Mouse (Mus musculus) olfactory bulb, adult 2 months (tissue): Measurements from ENCODE around the gene Nr5a2.

Experiments
- CTCF ChIP-seq: fragments of 200-500 bp; IDR thresholded peaks from 2 replicates; pipeline ENCODE4 v1.5.1; 2012; ENCODE audit warnings: low read depth, mild to moderate bottlenecking, low read length, moderate library complexity; ENCODE audit not compliant: insufficient read depth
- POLR2A ChIP-seq: fragments of 200-500 bp; IDR thresholded peaks from 2 replicates; pipeline ENCODE4 v1.6.1; 2012; ENCODE audit warnings: mild to moderate bottlenecking, low read depth, low read length, moderate library complexity; ENCODE audit not compliant: insufficient read depth

DNA sequence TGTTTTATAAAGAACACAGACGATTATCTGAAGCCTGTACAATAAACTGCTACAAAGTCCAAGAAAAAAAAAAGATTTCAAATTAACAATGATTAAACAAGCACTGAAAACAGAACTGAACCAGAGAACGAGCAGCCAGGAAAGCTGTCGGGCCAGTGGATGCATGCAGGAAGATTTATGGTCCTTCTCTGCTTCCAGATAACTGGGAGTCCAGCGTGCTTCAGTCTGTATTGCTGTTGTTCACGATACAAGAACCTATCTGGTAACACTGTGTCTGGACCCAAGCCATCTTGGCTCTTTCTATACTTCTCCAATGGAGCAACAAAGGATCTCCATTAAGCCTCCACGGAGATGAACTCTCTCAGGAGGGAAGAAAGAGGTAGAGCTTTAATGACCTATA lies 63.9 kb downstream of the Nr5a2 start:
- no peak for TF ChIP-seq POLR2A
- TF ChIP-seq CTCF: no peak
